Mouse (Mus musculus): ENCODE results near the gene Slc13a3. TPM values are rescaled to one million over a fixed set of nuclear protein-coding genes. Genes with fewer than 3 reads are reported as not detected.

The Slc13a3 gene
- polyA plus RNA-seq, 1 experiment from 2014 or later = 3.8 TPM

GRCm38 (mm10) chr2:165438881-165439280, 34.1 kb downstream of the Slc13a3 start:
- Histone ChIP-seq H3K27ac (no peak overlapping the region), H3K4me2 (no peak overlapping the region), H3K9ac (no peak overlapping the region), H3K4me3 (no peak overlapping the region), H3K4me1 (peaks cover 15% of the 10 kb centered on the region; the same call in 1 of the 2 replicates), H3K9me3 (replicated peaks) (no peaks in the 10 kb centered on the region), H3K36me3 (no peaks in the 10 kb centered on the region), H3K27me3 (replicated peaks) (no peaks in the 10 kb centered on the region)
- 66% methylated on average over 7 of the region's 7 CpGs for WGBS (ENCODE audit: insufficient replicate concordance)
- ATAC-seq = no peak

DNA sequence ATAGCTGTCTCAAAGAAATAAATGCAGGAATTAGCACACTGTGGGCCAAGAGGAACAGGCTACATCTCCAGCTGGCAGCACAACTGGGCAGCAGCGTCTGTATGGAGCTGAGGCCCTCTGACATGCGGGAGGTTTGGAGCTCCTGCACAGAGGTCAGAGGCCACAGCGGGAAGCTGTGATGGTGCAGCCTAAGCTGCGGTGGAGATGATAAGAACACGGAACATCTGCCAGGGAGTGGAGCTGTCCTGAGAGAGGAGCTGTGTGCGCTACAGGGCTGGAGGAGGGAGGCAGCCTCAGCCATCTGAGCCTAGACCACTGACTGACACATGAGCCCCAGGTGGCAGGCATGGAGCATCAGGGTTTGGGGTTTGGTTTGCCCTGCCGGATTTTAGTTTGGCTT, 44.3 kb downstream of the Slc13a3 start:
- Histone ChIP-seq H3K36me3 (no peaks in the 10 kb centered on the region), H3K27ac (no peak overlapping the region)

GRCm38 (mm10) chr2:165420195-165420594, 52.8 kb downstream of the Slc13a3 start:
- no peaks in the 10 kb centered on the region for H3K27me3 ChIP-seq (replicated peaks)
- H3K9me3 ChIP-seq (replicated peaks) = no peaks in the 10 kb centered on the region
- no peaks in the 10 kb centered on the region for H3K36me3 ChIP-seq
- no peak overlapping the region for H3K9ac ChIP-seq
- no peak for ATAC-seq
- H3K4me2 ChIP-seq = no peak overlapping the region
- H3K4me1 ChIP-seq = peaks cover 21% of the 10 kb centered on the region
- no peak overlapping the region for H3K27ac ChIP-seq
- WGBS (ENCODE audit: insufficient replicate concordance) = 53% methylated on average over 2 of the region's 2 CpGs
- no peak overlapping the region for H3K4me3 ChIP-seq

More for the DNA sequence above, 44.3 kb downstream of the Slc13a3 start:
- 23% methylated on average over 7 of the region's 7 CpGs for WGBS (ENCODE audit: insufficient replicate concordance)
- Histone ChIP-seq H3K27me3 (replicated peaks) (no peaks in the 10 kb centered on the region; the same call in 1 of the 2 replicates), H3K4me2 (no peak overlapping the region), H3K4me1 (no peaks in the 10 kb centered on the region), H3K9me3 (replicated peaks) (no peaks in the 10 kb centered on the region), H3K9ac (no peak overlapping the region), H3K4me3 (no peak overlapping the region)
- ATAC-seq = no peak

GRCm38 (mm10) chr2:165419670-165420111, 53.3 kb downstream of the Slc13a3 start:
- H3K36me3 ChIP-seq = no peaks in the 10 kb centered on the region
- 60% methylated on average over 4 of the region's 4 CpGs for WGBS (ENCODE audit: insufficient replicate concordance)
- peaks cover 26% of the 10 kb centered on the region for H3K4me1 ChIP-seq
- no peak overlapping the region for H3K4me2 ChIP-seq
- no peaks in the 10 kb centered on the region for H3K9me3 ChIP-seq (replicated peaks)
- H3K4me3 ChIP-seq = no peak overlapping the region
- H3K27ac ChIP-seq = no peak overlapping the region
- no peaks in the 10 kb centered on the region for H3K27me3 ChIP-seq (replicated peaks)
- ATAC-seq = no peak
- 0 out of 2 replicates have a peak overlapping the region, but pooled peaks have one; percentile 2 for H3K9ac ChIP-seq

- no peaks in the 10 kb centered on the region for H3K36me3 ChIP-seq
- ATAC-seq = no peak
- no peaks in the 10 kb centered on the region for H3K9me3 ChIP-seq (replicated peaks)
- no peaks in the 10 kb centered on the region for H3K27me3 ChIP-seq (replicated peaks)
- H3K4me3 ChIP-seq = no peak overlapping the region
- H3K27ac ChIP-seq = no peak overlapping the region
- 57% methylated on average over 2 of the region's 2 CpGs for WGBS (ENCODE audit: insufficient replicate concordance)
- H3K4me2 ChIP-seq = no peak overlapping the region
- no peak overlapping the region for H3K9ac ChIP-seq
- peaks cover 34% of the 10 kb centered on the region for H3K4me1 ChIP-seq
These were observed 54.5 kb downstream of the Slc13a3 start for GRCm38 (mm10) chr2:165418577-165418976.

GRCm38 (mm10) chr2:165417291-165417690, 55.7 kb downstream of the Slc13a3 start:
- H3K36me3 ChIP-seq = no peaks in the 10 kb centered on the region
- WGBS (ENCODE audit: insufficient replicate concordance) = 66% methylated on average over 7 of the region's 7 CpGs
- no peak overlapping the region for H3K27ac ChIP-seq

GRCm38 (mm10) chr2:165415795-165416194, 57.2 kb downstream of the Slc13a3 start:
- H3K36me3 ChIP-seq = no peaks in the 10 kb centered on the region
- peaks cover 34% of the 10 kb centered on the region for H3K4me1 ChIP-seq
- ATAC-seq = no peak
- 58% methylated on average over 6 of the region's 6 CpGs for WGBS (ENCODE audit: insufficient replicate concordance)
- no peak overlapping the region for H3K9ac ChIP-seq
- no peak overlapping the region for H3K4me3 ChIP-seq
- H3K27me3 ChIP-seq (replicated peaks) = no peaks in the 10 kb centered on the region
- no peaks in the 10 kb centered on the region for H3K9me3 ChIP-seq (replicated peaks)
- H3K27ac ChIP-seq = no peak overlapping the region; the same call in 1 of the 2 replicates
- no peak overlapping the region for H3K4me2 ChIP-seq

More at GRCm38 (mm10) chr2:165417291-165417690, 55.7 kb downstream of the Slc13a3 start:
- Histone ChIP-seq H3K9me3 (replicated peaks) (no peaks in the 10 kb centered on the region), H3K27me3 (replicated peaks) (no peaks in the 10 kb centered on the region), H3K4me2 (no peak overlapping the region), H3K9ac (no peak overlapping the region), H3K4me1 (peaks cover 34% of the 10 kb centered on the region), H3K4me3 (no peak overlapping the region)
- peak; percentile 22; the same call in 1 of the 2 replicates for ATAC-seq

DNA sequence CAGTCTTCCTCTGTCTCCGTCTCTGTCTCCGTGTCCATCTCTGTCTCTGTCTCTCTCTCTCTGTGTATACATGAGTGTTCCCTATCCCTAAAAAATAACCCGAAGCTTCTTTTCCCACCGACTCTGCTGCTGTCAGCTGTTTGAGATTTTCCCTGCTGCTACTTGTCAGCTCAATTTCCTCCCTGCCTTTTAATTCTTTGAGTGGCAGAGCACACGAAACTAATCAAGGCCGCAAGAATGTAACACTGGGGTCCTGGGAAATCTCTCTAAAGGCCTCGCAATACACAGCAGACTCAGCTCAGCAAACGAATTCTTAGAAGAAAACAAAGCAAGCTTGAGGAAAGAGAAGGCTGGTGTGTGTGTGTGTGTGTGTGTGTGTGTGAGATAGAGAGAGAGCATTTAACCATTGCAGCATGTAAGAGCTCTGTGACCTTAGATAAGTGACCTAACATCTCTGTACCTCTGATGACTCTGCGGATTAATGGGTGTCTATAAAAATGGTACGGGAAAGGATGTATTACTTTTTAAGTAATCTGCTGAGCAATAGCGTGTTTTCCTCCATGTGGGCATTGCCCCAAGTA, 57.8 kb downstream of the Slc13a3 start:
- H3K4me2 ChIP-seq = no peak overlapping the region
- H3K36me3 ChIP-seq = no peaks in the 10 kb centered on the region
- H3K9me3 ChIP-seq (replicated peaks) = no peaks in the 10 kb centered on the region
- ATAC-seq = peak; percentile 55
- no peaks in the 10 kb centered on the region for H3K27me3 ChIP-seq (replicated peaks)
- no peak overlapping the region for H3K4me3 ChIP-seq
- peaks cover 34% of the 10 kb centered on the region for H3K4me1 ChIP-seq
- 35% methylated on average over 11 of the region's 11 CpGs for WGBS (ENCODE audit: insufficient replicate concordance)
- peak overlapping the region; percentile 36; the same call in 1 of the 2 replicates for H3K27ac ChIP-seq
- no peak overlapping the region for H3K9ac ChIP-seq

DNA sequence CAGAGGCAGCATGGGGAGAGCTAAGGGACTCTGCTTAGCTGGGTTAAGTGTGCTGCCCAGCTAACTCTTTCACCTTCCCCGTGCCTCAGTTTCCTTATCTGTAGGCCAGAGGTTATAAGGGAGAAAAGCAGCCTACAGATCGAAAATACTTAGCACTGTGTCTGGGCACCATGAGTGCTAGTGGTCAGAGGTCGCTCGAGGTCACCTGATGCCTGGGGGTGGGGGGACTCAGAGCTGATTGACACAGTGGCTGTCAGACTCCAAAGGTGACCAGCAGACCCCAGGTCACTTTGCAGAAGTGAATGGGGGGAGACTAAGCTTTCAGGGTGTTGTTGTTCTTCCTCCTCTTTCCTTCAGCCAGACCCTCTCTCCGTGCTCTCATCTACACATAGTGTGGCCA, 58.7 kb downstream of the Slc13a3 start:
- Histone ChIP-seq H3K27ac (peak overlapping the region; percentile 36; the same call in 1 of the 2 replicates), H3K4me2 (no peak overlapping the region)
- 50% methylated on average over 5 of the region's 5 CpGs for WGBS (ENCODE audit: insufficient replicate concordance)

DNA sequence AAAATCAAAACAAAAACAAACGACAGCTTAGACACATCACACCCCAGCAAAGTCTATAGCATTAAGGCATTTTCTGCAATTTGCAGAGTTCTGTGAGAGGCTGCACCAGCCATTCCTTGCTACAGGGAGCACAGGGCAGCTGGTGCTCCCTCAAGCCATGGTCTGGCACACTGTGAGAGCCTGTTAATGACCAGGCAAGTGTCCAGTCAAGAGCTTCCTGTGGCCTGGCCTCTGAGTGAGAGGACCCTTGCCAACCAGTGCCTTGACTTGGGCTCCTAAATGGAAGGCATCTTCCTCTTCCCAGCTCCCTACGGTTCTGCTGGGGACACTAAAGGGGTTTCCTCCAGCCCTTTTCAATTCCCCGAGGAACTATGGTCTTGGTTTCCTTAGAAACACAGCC, 59.1 kb downstream of the Slc13a3 start:
- 52% methylated on average over 3 of the region's 3 CpGs for WGBS (ENCODE audit: insufficient replicate concordance)
- no peaks in the 10 kb centered on the region for H3K27me3 ChIP-seq (replicated peaks)
- H3K27ac ChIP-seq = no peak overlapping the region
- no peaks in the 10 kb centered on the region for H3K9me3 ChIP-seq (replicated peaks)
- no peak for ATAC-seq
- no peak overlapping the region for H3K4me3 ChIP-seq
- H3K9ac ChIP-seq = no peak overlapping the region
- peaks cover 34% of the 10 kb centered on the region for H3K4me1 ChIP-seq
- H3K36me3 ChIP-seq = no peaks in the 10 kb centered on the region
- no peak overlapping the region for H3K4me2 ChIP-seq

More for the DNA sequence above, 58.7 kb downstream of the Slc13a3 start:
- Histone ChIP-seq H3K9ac (no peak overlapping the region), H3K4me3 (no peak overlapping the region), H3K4me1 (peaks cover 34% of the 10 kb centered on the region), H3K9me3 (replicated peaks) (no peaks in the 10 kb centered on the region), H3K36me3 (no peaks in the 10 kb centered on the region), H3K27me3 (replicated peaks) (no peaks in the 10 kb centered on the region)
- no peak for ATAC-seq

GRCm38 (mm10) chr2:165407700-165408301, 65.2 kb downstream of the Slc13a3 start:
- Histone ChIP-seq H3K4me3 (no peak overlapping the region), H3K9me3 (replicated peaks) (no peaks in the 10 kb centered on the region), H3K27ac (no peak overlapping the region), H3K36me3 (no peaks in the 10 kb centered on the region), H3K9ac (no peak overlapping the region), H3K4me1 (peaks cover 42% of the 10 kb centered on the region), H3K27me3 (replicated peaks) (peaks cover 4% of the 10 kb centered on the region; the same call in 1 of the 2 replicates), H3K4me2 (no peak overlapping the region)
- ATAC-seq = no peak
- 48% methylated on average over 10 of the region's 10 CpGs for WGBS (ENCODE audit: insufficient replicate concordance)

- Histone ChIP-seq H3K27me3 (replicated peaks) (peaks cover 4% of the 10 kb centered on the region; the same call in 1 of the 2 replicates), H3K4me2 (no peak overlapping the region), H3K9ac (no peak overlapping the region), H3K36me3 (no peaks in the 10 kb centered on the region), H3K9me3 (replicated peaks) (no peaks in the 10 kb centered on the region), H3K27ac (peak overlapping the region; percentile 76), H3K4me3 (no peak overlapping the region), H3K4me1 (peaks cover 50% of the 10 kb centered on the region)
- WGBS (ENCODE audit: insufficient replicate concordance) = 14% methylated on average over 6 of the region's 6 CpGs
- ATAC-seq = peak; percentile 19; the same call in 1 of the 2 replicates
These were observed 67.7 kb downstream of the Slc13a3 start for GRCm38 (mm10) chr2:165405351-165405750.

All from liver, embryonic 12.5 days (tissue).